Mouse (Mus musculus) v-Abl transformed pro-B cells (cell line): ENCODE results near the gene Gm2000.

Experiments used
- in situ Hi-C, 2 experiments: fragments of 400-800 bp; cut with MboI; formaldehyde crosslinking; loops; one replicate each; pipeline ENCODE4 v1.15.1; 2025; ENCODE audit not compliant: unreplicated experiment in 2 of 2

Gene Gm2000

DNA sequence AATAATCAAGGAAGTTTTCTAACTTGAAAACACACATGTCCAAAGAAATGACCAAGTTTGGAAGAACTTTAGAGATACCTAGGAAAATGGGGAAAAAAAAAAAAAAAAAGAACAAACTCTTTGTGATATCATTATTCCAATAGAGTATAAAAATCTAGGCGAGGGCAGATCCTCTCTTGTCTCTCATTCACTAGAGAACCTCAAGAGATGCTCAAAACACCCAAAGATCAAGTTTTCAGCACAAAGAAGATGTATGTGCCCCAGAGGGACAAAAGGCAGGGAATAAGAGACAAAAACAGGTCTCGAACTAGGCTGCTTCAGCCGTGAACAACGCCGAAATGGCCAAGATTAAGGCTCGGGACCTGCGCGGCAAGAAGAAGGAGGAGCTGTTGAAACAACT is at the start of gene Gm2000:
Gene Gm2000 (plus strand): TSS at position 301 of the 400 bp plus-strand sequence.
- in situ Hi-C loops = no loop called here

DNA sequence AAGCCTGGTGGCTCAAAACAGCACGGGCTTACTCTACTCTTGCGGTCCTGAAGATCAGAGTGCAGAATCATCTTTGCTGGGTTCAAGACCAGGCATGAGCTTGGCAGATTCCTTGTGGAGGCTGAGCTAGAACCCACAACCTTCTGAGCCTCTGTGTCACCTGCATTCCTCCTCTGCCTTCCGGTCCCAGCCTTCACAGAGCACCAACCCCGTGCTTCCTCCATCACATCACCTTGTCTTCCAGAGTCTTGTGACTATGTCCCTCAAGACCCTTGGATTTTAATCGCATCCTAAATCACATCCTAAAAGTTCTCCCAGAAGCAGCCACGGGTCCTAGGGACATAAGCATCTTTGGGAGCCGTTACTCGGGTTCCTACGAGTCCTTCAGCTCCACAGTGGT is 42.7 kb upstream of the Gm2000 start:
- in situ Hi-C loops = no loop called here

DNA sequence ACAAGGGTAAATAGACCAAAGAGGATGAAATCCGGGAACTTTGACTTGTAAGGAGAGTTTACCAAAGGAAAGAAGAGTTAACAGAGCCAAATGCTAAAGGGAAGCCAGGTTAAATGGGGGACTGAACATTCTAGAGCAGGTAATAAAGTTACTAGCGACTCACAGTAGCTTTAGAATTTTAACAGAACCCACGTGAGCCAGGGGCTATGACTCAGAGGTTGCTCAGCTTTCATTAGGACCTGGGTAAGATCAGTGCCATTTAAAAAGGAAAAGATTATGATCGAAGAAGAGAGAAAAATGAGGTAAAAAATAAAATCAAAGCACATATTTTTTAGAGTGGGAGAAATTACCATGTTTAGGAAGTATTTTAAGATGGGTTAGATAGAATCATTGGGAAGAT is 25.0 kb upstream of the Gm2000 start:
- in situ Hi-C loops = no loop called here

DNA sequence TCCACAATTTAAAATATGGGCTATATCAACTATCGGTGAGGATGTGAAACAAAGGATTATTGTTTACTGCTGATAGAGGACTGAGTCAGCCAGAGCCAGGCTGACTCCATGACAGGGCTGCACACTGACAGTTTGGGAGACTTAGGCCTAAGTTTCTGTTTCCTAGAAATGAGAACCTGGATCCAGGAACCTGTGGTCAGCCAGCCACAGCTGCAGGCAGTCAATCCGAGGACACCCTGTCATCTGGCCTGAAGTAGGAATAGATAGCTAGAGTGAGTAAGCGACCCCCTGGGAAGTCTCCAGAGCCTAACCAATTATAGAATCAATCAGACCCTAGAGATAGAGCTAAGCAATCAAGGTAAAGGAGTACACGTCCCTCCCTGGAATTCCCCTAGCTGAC is 21.4 kb upstream of the Gm2000 start:
- in situ Hi-C loops = no loop called here

DNA sequence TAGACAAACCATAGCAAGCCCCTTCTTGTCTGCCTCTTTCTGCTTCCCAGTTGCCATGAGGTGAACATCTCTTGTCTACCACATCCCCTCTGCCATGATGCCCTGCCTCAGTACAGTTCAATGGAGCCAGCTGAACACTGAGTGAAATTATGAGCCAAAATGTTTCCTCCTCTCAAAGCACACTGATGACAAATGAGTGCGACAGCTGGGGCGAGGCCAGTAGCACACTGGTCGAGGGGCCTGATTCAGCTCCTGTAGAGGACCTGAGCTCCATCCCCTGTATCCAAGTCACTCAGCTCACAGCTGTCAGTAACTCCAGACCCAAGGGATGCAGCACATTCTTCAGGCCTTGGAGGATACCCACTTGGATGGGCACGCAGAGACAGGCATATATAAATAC is 20.2 kb upstream of the Gm2000 start:
- in situ Hi-C loops = no loop called here

DNA sequence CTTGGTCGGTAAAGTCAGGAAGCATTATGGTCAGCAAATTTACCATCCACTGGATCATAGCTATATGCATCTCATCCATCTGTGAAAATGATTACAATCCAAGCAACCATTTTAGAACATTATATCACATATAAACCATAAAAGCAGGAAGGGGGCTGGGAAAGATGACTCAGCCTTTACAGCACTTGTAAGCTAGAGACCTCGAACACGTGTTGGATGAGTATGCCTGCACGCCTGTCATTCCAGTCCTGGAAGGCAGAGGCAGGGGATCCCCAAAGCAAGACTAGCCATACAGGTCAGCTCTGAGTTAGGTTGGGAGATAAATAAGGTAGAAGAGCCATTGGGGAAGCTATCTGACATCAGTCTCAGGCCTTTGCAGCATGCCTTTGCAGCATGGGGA is 16.8 kb upstream of the Gm2000 start:
- in situ Hi-C loops = no loop called here

DNA sequence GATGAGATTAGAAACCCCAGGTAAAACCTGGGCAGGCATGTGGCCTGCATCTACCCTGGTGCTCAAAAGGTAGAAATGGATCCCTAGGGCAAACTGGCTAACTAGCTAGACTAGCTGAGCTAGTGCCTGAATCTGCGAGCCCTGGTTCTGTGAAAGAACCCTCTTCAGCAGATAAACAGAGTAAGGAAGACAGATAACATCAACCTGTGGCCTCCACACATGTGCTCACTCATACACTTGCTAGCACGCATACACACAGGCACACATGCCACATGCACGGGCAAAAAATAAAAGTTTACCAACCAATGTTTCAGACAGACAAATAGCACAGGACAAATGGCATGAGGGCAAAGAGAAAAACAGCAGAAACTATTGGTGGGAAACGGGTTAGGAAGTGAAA is 15.4 kb upstream of the Gm2000 start:
- in situ Hi-C loops = no loop called here

DNA sequence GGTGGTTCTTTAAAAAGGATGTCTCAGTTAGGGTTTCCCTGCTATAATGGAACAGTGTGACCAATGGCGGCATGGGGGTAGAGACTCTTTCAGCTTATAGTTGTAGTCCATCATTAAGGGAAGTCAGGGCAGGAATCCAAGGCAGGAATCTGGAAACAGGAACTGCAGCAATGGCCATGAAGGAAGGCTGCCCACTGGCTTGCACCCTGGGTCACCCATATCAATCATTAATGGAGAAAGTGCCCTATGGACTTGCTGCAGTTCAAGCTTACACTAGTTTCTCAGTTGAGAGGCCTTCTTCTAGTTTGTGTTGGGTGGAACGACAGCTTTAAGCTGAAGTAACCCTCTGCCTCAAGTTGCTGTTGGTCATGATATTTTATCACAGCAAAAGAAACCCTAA is 13.4 kb upstream of the Gm2000 start:
- in situ Hi-C loops = no loop called here

DNA sequence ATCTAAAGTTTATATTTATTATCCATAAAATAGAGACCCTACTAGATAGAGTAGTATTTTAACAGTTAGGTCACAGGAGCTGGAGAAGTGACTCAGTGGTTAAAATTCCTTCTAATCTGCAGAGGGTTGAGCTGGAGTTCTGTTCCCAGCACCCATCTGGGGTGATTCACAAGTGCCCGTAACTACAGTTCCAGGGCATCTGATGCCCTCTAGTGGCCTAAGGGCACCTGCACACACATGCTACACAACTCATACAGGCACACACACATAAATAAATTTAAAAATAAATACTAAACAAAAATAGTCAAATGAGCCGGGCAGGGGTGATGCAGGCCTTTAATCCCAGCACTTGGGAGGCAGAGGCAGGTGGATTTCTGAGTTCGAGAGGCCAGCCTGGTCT is 15.4 kb downstream of the Gm2000 start:
- in situ Hi-C loops = no loop called here

DNA sequence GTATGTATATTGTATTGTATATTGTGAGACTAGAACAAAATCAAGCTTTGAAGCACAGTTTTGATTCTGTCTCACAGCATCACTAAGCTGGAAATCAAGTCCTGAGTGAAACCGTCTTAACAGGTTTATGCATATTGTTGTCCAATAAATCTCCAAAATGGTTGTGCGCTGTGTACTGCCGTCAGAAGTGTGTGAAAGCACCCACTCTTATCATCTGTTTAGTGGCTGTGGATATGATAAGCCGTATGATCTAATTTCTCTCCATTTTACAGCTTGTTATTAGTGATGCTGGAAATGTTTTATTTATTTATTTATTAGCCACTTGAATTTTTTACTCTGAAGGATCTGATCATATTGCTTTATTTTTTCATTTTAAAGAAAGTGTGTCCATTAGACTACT is 20.4 kb downstream of the Gm2000 start:
- in situ Hi-C loops = no loop called here

DNA sequence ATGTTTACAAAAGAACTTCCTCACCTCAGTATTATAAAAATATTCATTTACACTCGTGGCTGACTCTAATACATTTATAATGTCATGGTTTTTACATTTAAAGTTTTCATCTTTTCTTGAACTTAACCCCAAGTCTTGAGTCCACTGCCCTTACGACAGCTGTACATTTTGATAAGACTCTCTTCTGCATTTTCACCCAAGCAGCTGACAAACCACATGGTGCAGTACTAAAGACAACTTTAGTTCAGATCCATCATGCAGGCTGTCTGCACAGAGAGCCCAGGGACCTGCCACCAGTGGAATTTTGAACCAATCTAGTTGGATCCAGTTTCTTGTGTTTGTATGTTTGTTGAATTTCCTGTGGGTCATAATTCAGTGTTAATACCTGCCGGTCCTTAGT is 21.0 kb downstream of the Gm2000 start:
- in situ Hi-C loops = no loop called here

DNA sequence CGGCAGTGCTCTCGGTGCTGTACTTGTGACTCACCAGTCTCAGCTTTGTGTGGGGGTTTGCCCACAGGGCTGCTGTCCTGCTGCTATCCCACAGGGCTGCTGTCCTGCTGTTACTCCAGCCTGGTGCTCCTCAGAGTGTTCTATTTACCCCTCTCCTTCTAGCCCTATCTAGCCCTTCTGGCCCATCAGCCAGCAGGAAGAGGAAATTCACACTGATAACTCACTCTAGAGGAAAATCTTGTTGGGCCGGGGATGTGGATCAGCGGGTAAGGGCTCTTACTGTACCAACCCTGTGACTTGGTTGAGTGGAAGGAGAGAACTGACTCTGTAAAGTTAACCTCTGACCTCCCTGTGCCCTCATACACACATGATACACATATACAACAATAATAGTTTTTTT is 27.3 kb downstream of the Gm2000 start:
- in situ Hi-C loops = no loop called here

DNA sequence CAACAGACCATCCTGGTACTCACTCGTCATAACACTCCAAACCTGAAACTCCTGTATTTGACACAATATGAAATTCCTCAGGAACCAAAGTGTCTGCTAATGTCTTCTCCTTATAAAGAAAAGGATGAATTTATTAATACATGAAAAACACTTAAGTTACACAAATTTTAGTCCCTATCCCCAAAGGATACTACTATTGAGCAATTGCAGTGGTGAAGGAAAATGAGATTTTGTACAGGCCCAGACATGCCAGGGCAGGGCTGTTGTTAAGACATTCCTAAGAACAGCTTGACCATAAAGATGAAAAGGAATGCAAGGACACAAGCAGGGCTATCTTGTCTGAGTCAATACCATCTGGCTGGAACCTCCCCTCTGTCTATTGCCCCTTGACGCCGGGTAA is 34.3 kb downstream of the Gm2000 start:
- in situ Hi-C loops = loop anchor here in 1 of 2 experiments (25.0 kb wide), 2 partner anchors 512 to 687 kb away; no protein-coding TSS in a partner anchor

DNA sequence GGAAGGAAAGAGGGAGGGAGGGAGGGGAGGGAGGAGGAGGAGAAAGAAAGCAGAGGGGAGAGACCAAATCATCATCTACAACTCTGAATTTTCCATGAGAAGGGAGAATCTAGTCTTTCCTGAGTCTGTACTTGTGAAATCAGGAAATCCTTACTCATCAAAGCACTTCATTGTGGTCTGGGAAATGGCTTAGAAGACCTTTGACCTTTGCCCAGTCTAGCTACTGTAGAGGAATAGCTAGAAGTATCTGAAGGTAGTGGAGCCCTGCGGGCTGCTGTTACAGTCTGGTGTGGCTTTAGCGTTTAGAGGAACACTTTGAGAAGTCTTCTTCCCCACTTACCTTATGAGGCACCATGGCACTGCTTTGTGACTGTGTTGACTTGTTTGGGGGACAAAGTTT is 36.7 kb downstream of the Gm2000 start:
- in situ Hi-C loops = loop anchor here in 1 of 2 experiments (25.0 kb wide), 2 partner anchors 510 to 685 kb away; no protein-coding TSS in a partner anchor

DNA sequence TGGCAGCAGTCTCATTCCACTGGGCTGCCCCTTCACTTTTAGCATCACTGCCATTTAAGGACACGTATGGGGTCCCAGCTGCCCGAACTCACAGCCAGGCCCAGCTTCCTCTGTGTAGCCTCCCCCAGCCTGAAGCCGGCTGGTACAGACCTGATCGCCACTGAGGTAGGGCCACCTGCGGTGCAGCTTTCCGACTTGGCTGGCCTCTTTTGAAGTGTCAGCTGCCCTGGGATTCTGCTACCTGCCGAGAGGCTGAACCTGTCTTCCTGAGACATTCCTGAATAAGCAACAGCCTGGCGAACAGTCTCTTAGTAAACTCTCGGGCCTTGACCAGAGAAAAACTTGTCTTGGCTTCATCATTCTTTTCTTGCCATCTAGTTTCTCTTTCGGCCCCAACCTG is 37.4 kb downstream of the Gm2000 start:
- in situ Hi-C loops = loop anchor here in 1 of 2 experiments (25.0 kb wide), 2 partner anchors 509 to 684 kb away; no protein-coding TSS in a partner anchor

DNA sequence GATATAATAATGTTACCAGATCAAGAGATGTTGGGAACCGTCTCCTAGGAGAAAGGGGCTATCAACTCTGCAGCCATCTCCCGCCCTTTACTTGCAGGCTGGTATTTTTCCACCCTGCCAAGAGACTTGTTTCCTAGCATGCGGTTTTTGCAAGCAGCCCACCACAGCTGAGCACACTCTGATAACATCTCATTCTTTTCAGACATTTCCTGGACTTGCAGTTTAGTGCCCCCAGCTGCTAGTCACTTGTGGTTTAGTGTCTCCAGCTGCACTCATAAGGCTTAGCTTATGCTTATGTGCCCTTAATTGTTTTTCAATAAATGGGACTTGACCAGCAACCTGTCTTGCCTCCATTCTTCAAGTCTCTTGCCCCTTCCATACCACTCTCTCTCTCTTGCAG is 42.2 kb downstream of the Gm2000 start:
- in situ Hi-C loops = loop anchor here in 1 of 2 experiments (25.0 kb wide), 2 partner anchors 504 to 679 kb away; no protein-coding TSS in a partner anchor

DNA sequence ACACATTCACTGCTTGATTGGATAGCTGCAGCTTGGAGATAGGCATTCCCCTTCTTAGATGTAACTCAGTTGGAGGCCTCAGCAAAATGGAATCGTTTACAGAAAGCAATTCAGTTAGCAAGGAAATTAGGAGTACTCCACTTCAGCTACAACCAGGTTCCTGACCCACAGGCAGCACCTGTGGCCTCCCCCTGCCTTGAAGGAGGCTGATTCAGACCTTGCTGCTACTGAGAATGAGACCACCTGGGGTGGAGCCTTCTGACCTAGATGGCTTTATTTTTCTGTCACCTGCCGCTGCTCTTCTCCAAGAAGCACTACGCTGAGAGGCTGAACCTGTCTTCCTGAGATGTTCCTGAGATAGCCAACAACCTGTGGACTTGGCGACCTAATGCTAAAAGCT is 42.7 kb downstream of the Gm2000 start:
- in situ Hi-C loops = loop anchor here in 1 of 2 experiments (25.0 kb wide), 2 partner anchors 504 to 679 kb away; no protein-coding TSS in a partner anchor
